Mouse (Mus musculus) forebrain, embryonic 10.5 days (tissue): ENCODE measurements at regions not wholly inside any gene's neighbourhood (a gene's known extent, or its start where the extent isn't known, plus 50 kb on each side); places are given as distances from the start of the nearest gene placed in this dataset.

Source experiments
- DNase-seq: peaks from one replicate; pipeline ENCODE4 v3.0.0-alpha.2; 2017; ENCODE audit warnings: low spot score; ENCODE audit errors: extremely low spot score
- H3K27ac ChIP-seq: fragments of 300-500 bp; sonication (generic); 2 replicates; pipeline ENCODE4 v1.5.1; 2016; ENCODE audit warnings: mild to moderate bottlenecking
- H3K27me3 ChIP-seq: fragments of 300-500 bp; sonication (generic); 2 replicates; pipeline ENCODE4 v1.6.1; 2016; ENCODE audit warnings: mild to moderate bottlenecking; ENCODE audit not compliant: poor library complexity, severe bottlenecking
- H3K36me3 ChIP-seq: fragments of 300-500 bp; sonication (generic); replicated peaks from 2 replicates; pipeline ENCODE4 v1.6.1; 2016; ENCODE audit warnings: mild to moderate bottlenecking, moderate library complexity
- H3K4me1 ChIP-seq: fragments of 300-500 bp; sonication (generic); 2 replicates; pipeline ENCODE4 v1.6.1; 2016
- H3K4me3 ChIP-seq: fragments of 300-500 bp; sonication (generic); 2 replicates; pipeline ENCODE4 v1.5.1; 2016; ENCODE audit warnings: mild to moderate bottlenecking, moderate library complexity
- H3K9me3 ChIP-seq: fragments of 300-500 bp; sonication (generic); 2 replicates; pipeline ENCODE4 v1.6.1; 2016; ENCODE audit warnings: mild to moderate bottlenecking, moderate library complexity
- WGBS: fragments of 180-500 bp; shearing (Covaris S2); methylation state at CpG from one replicate; pipeline ENCODE4 v1.1.7; 2016; 5-methylcytosine and 5-hydroxymethylcytosine counted together

DNA sequence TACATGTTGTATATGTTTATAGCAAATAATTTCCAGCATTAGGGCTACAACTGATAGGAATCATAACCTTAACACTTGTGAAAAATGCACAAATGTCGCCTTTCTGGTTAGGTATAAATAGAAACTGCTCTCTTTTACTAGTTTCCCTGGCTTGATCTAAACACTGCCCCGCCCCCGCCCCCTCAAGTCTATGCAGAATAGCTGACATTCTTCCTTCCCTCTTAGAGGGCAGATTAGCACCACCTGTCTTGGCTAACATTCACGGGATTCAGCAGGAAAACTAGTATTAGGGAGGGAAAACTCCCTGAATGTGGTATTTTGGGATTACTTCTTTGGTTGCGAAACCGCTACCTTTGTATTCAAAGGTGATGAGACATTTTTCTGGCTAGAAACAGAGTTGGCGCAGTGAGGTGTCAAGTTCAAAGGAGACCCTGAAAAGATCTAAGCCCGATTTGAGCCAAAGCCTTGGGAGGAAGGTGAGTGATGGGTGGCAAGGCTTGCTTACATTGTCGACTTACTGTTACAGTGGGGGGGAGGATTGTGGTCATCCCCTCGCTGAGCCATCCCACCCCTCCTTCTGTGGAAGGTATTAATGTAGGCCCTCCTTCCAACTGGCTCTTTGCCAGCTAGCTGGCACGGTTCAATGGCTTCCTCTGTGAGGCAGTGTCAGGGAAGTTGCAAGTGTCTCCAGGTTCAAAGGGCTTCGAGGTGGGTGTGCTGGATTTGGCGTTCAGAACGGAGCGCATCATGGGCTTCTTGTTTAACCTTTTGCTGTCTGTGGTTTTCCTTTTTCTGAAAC is 209.8 kb upstream of the Nr2f2 start:
- H3K36me3 ChIP-seq, result no peaks in the 10 kb centered on the region
- WGBS, result 50% methylated on average over 15 of the region's 15 CpGs
- H3K9me3 ChIP-seq, result no peaks in the 10 kb centered on the region
- DNase-seq, result no peak
- H3K4me3 ChIP-seq, result no peak overlapping the region
- H3K27me3 ChIP-seq, result peaks cover 13% of the 10 kb centered on the region
- H3K4me1 ChIP-seq, result peaks cover 14% of the 10 kb centered on the region
- H3K27ac ChIP-seq, result no peak overlapping the region

DNA sequence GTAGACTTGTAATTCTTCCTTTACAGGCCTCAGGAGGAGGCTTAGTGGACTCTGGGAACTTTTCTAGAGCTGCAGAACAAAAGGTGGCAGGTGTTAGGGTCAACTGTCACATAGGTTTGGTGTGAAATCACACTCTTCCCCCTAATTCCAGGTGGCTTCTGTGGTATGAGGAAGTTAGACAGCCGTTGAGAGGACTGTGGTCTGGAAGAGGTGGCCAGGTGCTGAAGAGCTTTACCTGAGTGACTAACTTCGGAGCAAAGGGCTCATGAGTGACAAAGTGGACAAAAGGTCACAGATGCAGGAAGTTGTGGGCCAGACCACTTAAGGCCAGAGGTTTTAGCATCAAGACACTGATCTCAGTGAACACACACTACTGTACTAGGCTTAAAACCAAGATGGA is 209.1 kb upstream of the Nr2f2 start:
- Histone ChIP-seq H3K27me3 (peaks cover 13% of the 10 kb centered on the region), H3K4me3 (no peak overlapping the region), H3K27ac (no peak overlapping the region), H3K36me3 (no peaks in the 10 kb centered on the region), H3K9me3 (no peaks in the 10 kb centered on the region), H3K4me1 (peaks cover 14% of the 10 kb centered on the region)
- no peak for DNase-seq
- WGBS, result 78% methylated on average over 2 of the region's 2 CpGs

DNA sequence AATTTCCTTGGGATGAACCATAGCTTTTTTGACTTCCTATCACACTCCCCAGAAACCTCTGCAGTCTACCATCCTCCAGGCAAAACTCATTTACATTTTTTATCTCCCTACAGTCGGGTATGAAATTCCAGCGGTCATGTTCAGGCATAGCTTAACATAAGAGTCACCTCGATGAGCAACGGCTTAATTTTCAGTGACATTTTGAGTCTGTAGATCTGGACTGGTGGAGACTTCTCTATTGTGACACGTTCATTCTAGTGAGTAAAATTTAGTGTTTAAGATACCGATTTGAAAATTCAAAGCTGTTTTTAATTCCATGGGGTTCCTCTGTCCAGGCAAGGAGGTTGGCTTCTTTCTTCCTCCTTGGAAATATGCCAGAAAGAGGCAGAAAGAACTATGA is 207.7 kb upstream of the Nr2f2 start:
- peaks cover 13% of the 10 kb centered on the region for H3K27me3 ChIP-seq
- DNase-seq, result no peak
- peaks cover 14% of the 10 kb centered on the region for H3K4me1 ChIP-seq
- H3K9me3 ChIP-seq, result no peaks in the 10 kb centered on the region
- H3K27ac ChIP-seq, result no peak overlapping the region
- H3K4me3 ChIP-seq, result no peak overlapping the region
- no peaks in the 10 kb centered on the region for H3K36me3 ChIP-seq
- WGBS, result 91% methylated on average over 6 of the region's 6 CpGs

DNA sequence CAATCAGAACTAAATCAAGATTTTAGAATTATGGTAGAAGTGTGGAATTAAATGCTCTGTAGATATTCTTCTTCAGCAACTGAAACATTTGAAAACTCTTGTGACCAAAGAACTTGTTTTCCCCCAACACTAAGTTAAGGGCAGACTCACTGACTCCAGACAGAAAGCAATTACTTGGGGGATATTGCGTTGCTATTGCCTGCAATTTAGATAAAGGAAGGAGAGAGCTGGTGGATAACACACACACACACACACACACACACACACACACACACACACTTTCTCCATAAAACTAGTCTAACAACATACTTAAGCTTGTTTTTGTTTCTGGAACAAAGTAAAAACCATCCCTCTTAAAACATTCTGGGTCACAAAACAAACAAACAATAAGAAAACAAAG is 198.5 kb upstream of the Nr2f2 start:
- Histone ChIP-seq H3K36me3 (no peaks in the 10 kb centered on the region), H3K4me3 (no peak overlapping the region), H3K27me3 (no peaks in the 10 kb centered on the region), H3K9me3 (no peaks in the 10 kb centered on the region), H3K27ac (no peak overlapping the region), H3K4me1 (no peaks in the 10 kb centered on the region)
- 94% methylated on average over 1 of the region's 1 CpGs for WGBS
- no peak for DNase-seq

DNA sequence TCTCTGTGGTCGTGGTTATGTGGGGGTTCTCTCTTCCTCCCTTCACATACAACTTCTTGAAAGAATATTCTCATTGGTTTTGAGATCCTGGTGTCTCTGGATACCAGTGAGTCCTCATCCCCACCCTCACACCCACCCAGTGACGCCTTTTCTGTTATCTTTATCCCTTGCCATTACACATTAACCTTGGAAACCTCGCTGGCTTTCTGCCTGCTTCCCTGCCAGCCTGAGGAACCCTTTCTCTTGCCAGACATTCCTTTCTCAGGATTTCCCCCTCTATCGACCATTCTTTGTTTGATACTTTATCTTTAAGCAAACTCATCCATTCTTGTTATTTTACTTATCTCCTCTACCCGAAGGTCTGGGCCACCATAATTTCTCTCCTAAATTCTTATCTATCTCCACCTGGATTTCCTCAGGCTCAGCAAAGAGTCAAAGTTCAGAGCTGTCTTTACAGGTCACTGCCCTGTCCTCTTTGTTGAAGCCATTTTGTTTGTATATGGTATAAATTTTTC is 182.5 kb upstream of the Nr2f2 start:
- Histone ChIP-seq H3K4me3 (no peak overlapping the region), H3K27me3 (no peaks in the 10 kb centered on the region), H3K36me3 (no peaks in the 10 kb centered on the region), H3K9me3 (no peaks in the 10 kb centered on the region), H3K4me1 (no peaks in the 10 kb centered on the region), H3K27ac (no peak overlapping the region)
- WGBS, result 79% methylated on average over 5 of the region's 5 CpGs
- DNase-seq, result no peak

DNA sequence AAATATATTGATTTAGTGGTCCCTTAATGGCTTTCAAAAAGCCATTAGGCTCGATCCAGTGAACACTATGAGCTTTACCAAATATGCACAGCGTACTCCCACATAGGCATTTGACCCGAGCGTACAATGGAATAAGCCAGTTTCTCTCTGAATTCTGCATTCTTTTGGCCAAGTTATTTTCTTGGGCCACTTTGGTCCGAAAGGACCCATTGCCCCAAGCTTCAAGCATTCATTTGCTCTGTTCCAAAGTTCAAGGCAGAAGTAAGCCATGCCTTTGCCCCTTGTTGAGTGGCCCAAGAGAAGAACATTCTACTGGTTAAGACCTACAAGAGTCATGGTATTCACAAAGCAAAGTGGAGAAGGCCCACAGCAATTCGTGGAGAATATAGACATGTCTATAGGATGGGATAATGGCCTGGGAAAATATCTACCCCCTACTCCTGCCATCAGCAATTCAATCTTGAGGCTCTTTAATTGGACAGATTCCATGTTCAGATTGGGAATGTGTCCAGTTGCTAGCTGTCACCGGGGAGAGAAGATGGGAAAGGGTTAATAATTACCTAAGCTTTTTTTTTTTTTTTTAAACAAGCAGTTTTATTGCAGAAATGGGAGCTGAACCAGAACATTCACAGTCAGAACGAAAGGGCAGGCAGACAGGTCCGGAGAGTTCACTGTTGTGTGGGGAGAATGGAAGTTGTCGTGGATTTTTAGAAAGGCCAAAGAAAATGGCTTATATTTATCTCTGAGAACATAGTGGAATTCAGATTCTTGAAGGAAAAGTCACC is 175.5 kb upstream of the Nr2f2 start:
- no peaks in the 10 kb centered on the region for H3K27me3 ChIP-seq
- no peak overlapping the region for H3K27ac ChIP-seq
- no peak overlapping the region for H3K4me3 ChIP-seq
- 91% methylated on average over 10 of the region's 10 CpGs for WGBS
- no peaks in the 10 kb centered on the region for H3K9me3 ChIP-seq
- no peak for DNase-seq
- H3K36me3 ChIP-seq, result no peaks in the 10 kb centered on the region
- H3K4me1 ChIP-seq, result no peaks in the 10 kb centered on the region

DNA sequence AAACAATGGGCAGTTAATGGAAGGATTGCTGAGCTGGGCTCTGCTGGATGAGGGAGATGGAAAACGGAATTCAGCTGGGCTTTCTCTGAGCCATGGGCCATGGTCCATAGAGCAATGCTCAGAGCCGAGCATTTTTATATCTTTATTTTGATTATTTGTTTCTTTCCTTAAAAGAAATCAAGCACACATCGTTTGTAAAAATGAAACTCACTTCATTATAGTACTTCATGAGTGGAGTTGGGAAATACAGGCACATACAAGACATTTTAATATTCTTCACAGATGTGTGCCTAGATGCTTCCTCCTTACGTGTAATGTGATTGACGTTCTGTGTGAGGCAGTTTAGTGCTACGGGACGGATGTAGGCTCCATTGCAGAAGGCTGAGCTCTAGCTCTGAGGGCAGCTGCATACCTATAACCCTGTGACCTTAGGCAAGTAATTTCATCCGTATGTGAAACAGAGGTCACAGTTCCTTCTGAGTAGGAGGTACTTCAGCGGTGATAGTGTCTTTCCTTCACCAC is 172.6 kb upstream of the Nr2f2 start:
- DNase-seq, result no peak
- 76% methylated on average over 9 of the region's 9 CpGs for WGBS
- Histone ChIP-seq H3K9me3 (no peaks in the 10 kb centered on the region), H3K27ac (no peak overlapping the region), H3K36me3 (no peaks in the 10 kb centered on the region), H3K4me3 (no peak overlapping the region), H3K4me1 (no peaks in the 10 kb centered on the region), H3K27me3 (no peaks in the 10 kb centered on the region)

DNA sequence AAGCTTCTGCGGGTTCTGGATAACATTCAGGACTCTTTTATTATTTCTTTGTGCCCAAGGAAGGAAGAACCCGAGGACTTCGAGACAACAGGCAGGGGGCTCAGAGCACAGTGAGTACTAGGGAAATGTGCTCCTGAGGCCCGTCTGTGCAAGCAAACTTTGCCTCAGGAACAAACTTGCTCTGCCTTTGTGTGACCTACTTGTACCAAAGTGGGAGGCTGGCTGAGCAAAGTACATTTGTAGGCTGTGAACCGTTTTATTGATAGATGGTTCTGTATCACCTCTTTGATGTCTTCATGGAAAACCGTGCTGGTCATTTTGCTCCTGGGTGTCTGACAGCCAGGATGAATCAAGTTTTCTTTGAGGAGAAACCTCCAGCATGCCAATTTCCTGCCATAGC is 169.5 kb upstream of the Nr2f2 start:
- H3K4me3 ChIP-seq, result no peak overlapping the region
- DNase-seq, result no peak

DNA sequence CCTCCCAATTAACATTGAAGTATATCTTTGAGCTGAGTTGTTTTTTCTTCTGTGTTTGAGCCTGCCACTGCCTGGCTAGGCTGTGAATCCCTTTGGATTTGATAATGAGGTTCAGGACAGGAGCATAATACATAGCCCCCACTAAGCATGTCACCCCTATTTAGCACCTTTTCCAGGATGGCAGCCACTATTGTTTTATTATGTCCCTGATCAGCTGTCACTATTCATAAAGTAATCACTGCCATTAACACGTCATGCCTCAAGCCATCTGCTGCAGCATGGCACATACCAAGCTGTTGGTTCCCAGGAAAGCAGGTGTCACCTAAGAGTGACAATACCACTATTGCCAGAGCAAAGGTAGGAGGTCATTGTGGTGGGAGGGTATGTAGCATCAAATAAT is 167.0 kb upstream of the Nr2f2 start:
- Histone ChIP-seq H3K4me1 (no peaks in the 10 kb centered on the region), H3K9me3 (peaks cover 6% of the 10 kb centered on the region; the same call in 1 of the 2 replicates), H3K27me3 (no peaks in the 10 kb centered on the region), H3K36me3 (no peaks in the 10 kb centered on the region), H3K4me3 (no peak overlapping the region), H3K27ac (no peak overlapping the region)
- WGBS, result 85% methylated on average over 1 of the region's 1 CpGs
- no peak for DNase-seq

More for the DNA sequence above, 169.5 kb upstream of the Nr2f2 start:
- Histone ChIP-seq H3K27me3 (no peaks in the 10 kb centered on the region), H3K4me1 (no peaks in the 10 kb centered on the region), H3K27ac (no peak overlapping the region), H3K36me3 (no peaks in the 10 kb centered on the region), H3K9me3 (peaks cover 4% of the 10 kb centered on the region; the same call in 1 of the 2 replicates)
- WGBS, result 85% methylated on average over 6 of the region's 6 CpGs

DNA sequence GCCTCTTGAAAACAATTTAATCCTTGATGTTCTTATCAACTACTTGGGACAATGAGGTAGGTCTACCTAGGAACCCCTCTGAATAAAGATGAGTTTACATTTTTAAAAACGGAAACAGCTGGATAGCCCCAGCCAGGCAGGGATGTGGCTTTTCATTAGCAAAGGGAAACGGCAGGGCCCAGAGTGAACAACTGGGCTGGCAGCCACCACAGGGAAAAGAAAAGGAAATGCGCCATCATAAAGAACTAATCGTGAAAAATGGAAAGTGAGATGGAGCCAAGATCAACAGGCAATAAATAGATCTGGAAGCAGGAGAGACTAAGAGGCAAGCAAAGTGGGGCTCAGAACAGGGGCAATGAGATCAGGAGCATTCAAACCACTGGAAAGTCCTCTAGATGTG is 161.4 kb upstream of the Nr2f2 start:
- 89% methylated on average over 4 of the region's 4 CpGs for WGBS
- H3K4me1 ChIP-seq, result no peaks in the 10 kb centered on the region

DNA sequence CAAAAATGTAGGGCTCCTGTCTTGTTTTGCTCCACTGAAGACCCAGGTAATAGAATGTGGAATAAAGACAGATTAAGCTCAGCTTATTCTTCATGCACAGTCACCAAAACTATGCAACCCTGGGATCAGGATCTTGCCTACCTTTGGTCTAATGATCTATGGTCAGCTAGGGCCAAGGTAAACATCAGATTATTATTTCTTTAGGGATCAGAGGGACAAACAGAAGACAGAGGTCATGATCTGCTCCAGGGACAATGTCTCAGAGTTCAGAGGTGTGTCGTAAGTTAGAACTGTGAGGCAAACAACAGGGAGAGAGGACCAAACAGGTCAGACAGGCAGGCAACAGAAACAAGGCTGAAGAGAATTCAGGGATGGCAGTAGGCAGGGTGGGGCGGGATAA is 158.8 kb upstream of the Nr2f2 start:
- H3K4me1 ChIP-seq, result no peaks in the 10 kb centered on the region
- no peak overlapping the region for H3K4me3 ChIP-seq
- H3K27me3 ChIP-seq, result no peaks in the 10 kb centered on the region
- no peak for DNase-seq
- no peaks in the 10 kb centered on the region for H3K36me3 ChIP-seq
- no peaks in the 10 kb centered on the region for H3K9me3 ChIP-seq
- no peak overlapping the region for H3K27ac ChIP-seq
- WGBS, result 86% methylated on average over 2 of the region's 2 CpGs

More for the DNA sequence above, 161.4 kb upstream of the Nr2f2 start:
- DNase-seq, result no peak
- H3K27ac ChIP-seq, result no peak overlapping the region
- H3K27me3 ChIP-seq, result no peaks in the 10 kb centered on the region
- H3K9me3 ChIP-seq, result peaks cover 6% of the 10 kb centered on the region; the same call in 1 of the 2 replicates
- H3K4me3 ChIP-seq, result no peak overlapping the region
- no peaks in the 10 kb centered on the region for H3K36me3 ChIP-seq

DNA sequence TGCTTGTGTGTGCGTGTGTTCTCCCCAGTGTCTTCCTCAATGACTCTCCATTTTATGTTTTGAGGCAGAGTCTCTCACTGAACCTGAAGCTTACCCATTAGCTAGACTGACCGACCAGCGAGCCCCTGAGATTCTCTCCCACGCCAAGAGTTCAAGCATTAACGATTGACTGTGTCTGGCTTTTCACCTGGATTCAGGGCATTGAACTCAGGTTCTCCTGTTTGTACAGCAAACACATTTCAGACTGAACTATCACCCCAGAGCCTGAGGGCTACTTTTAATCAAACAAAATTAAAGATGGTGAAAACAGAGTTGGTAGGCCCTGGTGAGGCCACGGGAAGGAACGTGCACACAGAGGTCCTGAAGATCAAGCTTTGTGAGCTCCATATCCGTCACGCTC is 158.2 kb upstream of the Nr2f2 start:
- Histone ChIP-seq H3K4me1 (no peaks in the 10 kb centered on the region), H3K27ac (no peak overlapping the region), H3K36me3 (no peaks in the 10 kb centered on the region), H3K9me3 (no peaks in the 10 kb centered on the region), H3K4me3 (no peak overlapping the region), H3K27me3 (no peaks in the 10 kb centered on the region)
- WGBS, result 90% methylated on average over 9 of the region's 9 CpGs
- DNase-seq, result no peak

DNA sequence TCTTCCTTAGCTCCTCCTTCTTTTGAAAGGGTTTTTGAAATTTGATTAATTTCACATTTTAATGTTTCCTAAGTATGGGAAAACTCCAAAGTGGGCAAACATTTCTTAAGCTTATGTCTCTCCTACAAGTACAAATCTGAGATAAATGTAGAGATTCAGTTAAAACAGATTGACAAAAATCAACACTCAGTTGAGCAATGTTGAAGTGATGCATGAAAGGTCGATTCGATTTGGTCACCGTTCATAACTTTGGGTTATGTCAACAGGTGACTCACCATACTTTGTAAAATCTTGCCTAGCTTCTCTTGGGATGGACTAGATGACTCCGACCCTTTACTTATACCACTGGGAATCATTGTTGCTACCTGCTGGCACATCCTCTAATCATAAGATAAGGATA is 157.7 kb upstream of the Nr2f2 start:
- H3K4me1 ChIP-seq, result no peaks in the 10 kb centered on the region
- no peak overlapping the region for H3K4me3 ChIP-seq
- DNase-seq, result no peak
- H3K27me3 ChIP-seq, result no peaks in the 10 kb centered on the region
- WGBS, result 97% methylated on average over 4 of the region's 4 CpGs
- no peak overlapping the region for H3K27ac ChIP-seq
- H3K36me3 ChIP-seq, result no peaks in the 10 kb centered on the region
- no peaks in the 10 kb centered on the region for H3K9me3 ChIP-seq
